30 mouse cellular contexts compared by ENCODE assay signal in genomic region chr2:146443291-146443875, GRCm38 (mm10).
DNase-seq lines count a peak whose midpoint lies in the region; ATAC-seq and TF ChIP-seq lines count a peak whose summit lies in the region.
"Had no signal": no experiment of that assay in that cellular context is flagged by ENCODE, and none has a peak within 500 bp of the region (broad histone marks: within the 10 kb centered on the region; RNA-seq: fewer than 3 reads in every experiment).

No protein-coding gene starts in this region.

- no peak overlapping the region for H3K27ac ChIP-seq in intestine, embryonic 16.5 days (ENCODE audit: low read length)
- no peak overlapping the region for H3K27ac ChIP-seq in intestine, embryonic 15.5 days
- H3K27ac ChIP-seq in lung, embryonic 15.5 days, result no peak overlapping the region
- H3K27ac ChIP-seq in liver, embryonic 16.5 days (ENCODE audit: low read length), result no peak overlapping the region
- H3K27ac ChIP-seq: embryonic facial prominence, embryonic 15.5 days; forebrain, embryonic 13.5 days; hindbrain, embryonic 10.5 days; hindbrain, postnatal 0 days; left cerebral cortex, adult 2 months; limb, embryonic 13.5 days; macrophage; midbrain, embryonic 13.5 days; neural tube, embryonic 13.5 days had no signal

- 88% methylated on average over 9 of the region's 9 CpGs for WGBS in intestine, embryonic 16.5 days
- WGBS in intestine, embryonic 15.5 days, result 92% methylated on average over 9 of the region's 9 CpGs
- WGBS in lung, embryonic 15.5 days, result 81% methylated on average over 9 of the region's 9 CpGs
- 65% methylated on average over 9 of the region's 9 CpGs for WGBS in lung, adult 2 months
- WGBS in liver, embryonic 16.5 days (ENCODE audit: insufficient replicate concordance), result 73% methylated on average over 9 of the region's 9 CpGs

- intact Hi-C loops in heart, postnatal 14 days (cut with DNase I), result no loop called here

- no peaks in the 10 kb centered on the region for H3K4me1 ChIP-seq in intestine, embryonic 16.5 days (ENCODE audit: control insufficient read depth, insufficient read depth, low read length)
- H3K4me1 ChIP-seq in intestine, embryonic 15.5 days (replicated peaks), result no peaks in the 10 kb centered on the region
- no peaks in the 10 kb centered on the region for H3K4me1 ChIP-seq in lung, embryonic 15.5 days
- H3K4me1 ChIP-seq in lung, adult 2 months (ENCODE audit: control insufficient read depth, insufficient read depth, low read length), result no peaks in the 10 kb centered on the region
- H3K4me1 ChIP-seq in liver, embryonic 16.5 days (ENCODE audit: control insufficient read depth, low read depth, low read length), result no peaks in the 10 kb centered on the region
- H3K4me1 ChIP-seq: embryonic facial prominence, embryonic 15.5 days; forebrain, embryonic 13.5 days; hindbrain, embryonic 10.5 days; limb, embryonic 13.5 days; midbrain, embryonic 13.5 days; neural tube, embryonic 13.5 days had no signal

- no peaks in the 10 kb centered on the region for H3K36me3 ChIP-seq in intestine, embryonic 16.5 days (ENCODE audit: control insufficient read depth, insufficient read depth, low read length)
- no peaks in the 10 kb centered on the region for H3K36me3 ChIP-seq in intestine, embryonic 15.5 days
- no peaks in the 10 kb centered on the region for H3K36me3 ChIP-seq in lung, embryonic 15.5 days
- H3K36me3 ChIP-seq in liver, embryonic 16.5 days (ENCODE audit: control insufficient read depth, insufficient read depth), result no peaks in the 10 kb centered on the region
- H3K36me3 ChIP-seq: embryonic facial prominence, embryonic 15.5 days had no signal

- no peak for TF ChIP-seq CTCF in lung, adult 2 months (IDR thresholded peaks at IDR 0.05; ENCODE audit: insufficient read depth, low read length)

- 0 out of 2 replicates have a peak, but pooled peaks have one; percentile 21 for ATAC-seq in intestine, embryonic 16.5 days
- ATAC-seq in intestine, embryonic 15.5 days, result no peak
- ATAC-seq in lung, embryonic 15.5 days (ENCODE audit: borderline replicate concordance, extremely low read depth, low FRiP score, low TSS enrichment), result peak; percentile 42; the same call in 1 of the 2 replicates
- ATAC-seq in liver, embryonic 16.5 days (ENCODE audit: low read depth), result peak; percentile 80
- ATAC-seq: activated CD4-positive, CD25-positive, alpha-beta regulatory T cell, adult 4 months; forebrain, embryonic 13.5 days; hindbrain, postnatal 0 days; midbrain, embryonic 13.5 days had no signal

- H3K4me2 ChIP-seq in intestine, embryonic 16.5 days (ENCODE audit: low read depth, low read length), result no peak overlapping the region
- no peak overlapping the region for H3K4me2 ChIP-seq in intestine, embryonic 15.5 days (replicated peaks)
- H3K4me2 ChIP-seq in lung, embryonic 15.5 days, result no peak overlapping the region
- no peak overlapping the region for H3K4me2 ChIP-seq in liver, embryonic 16.5 days (ENCODE audit: low read depth, low read length)
- H3K4me2 ChIP-seq: embryonic facial prominence, embryonic 15.5 days; forebrain, embryonic 13.5 days; heart, embryonic 12.5 days; limb, embryonic 13.5 days; midbrain, embryonic 13.5 days; neural tube, embryonic 13.5 days had no signal

- TF ChIP-seq POLR2A in lung, adult 2 months (IDR thresholded peaks at IDR 0.05; ENCODE audit: borderline replicate concordance, extremely low read depth, low read depth, low read length), result no peak

- no peaks in the 10 kb centered on the region for H3K27me3 ChIP-seq in intestine, embryonic 16.5 days (replicated peaks; ENCODE audit: control insufficient read depth, insufficient read depth, low read length)
- no peaks in the 10 kb centered on the region for H3K27me3 ChIP-seq in intestine, embryonic 15.5 days (replicated peaks)
- H3K27me3 ChIP-seq in lung, embryonic 15.5 days, result no peaks in the 10 kb centered on the region
- no peaks in the 10 kb centered on the region for H3K27me3 ChIP-seq in liver, embryonic 16.5 days (ENCODE audit: control insufficient read depth, insufficient read depth, low read depth, low read length)
- H3K27me3 ChIP-seq: CH12.LX; embryonic facial prominence, embryonic 15.5 days; forebrain, embryonic 13.5 days; heart, embryonic 12.5 days; limb, embryonic 13.5 days; midbrain, embryonic 13.5 days; neural tube, embryonic 13.5 days had no signal

- no peak for DNase-seq in lung, adult 2 months
- DNase-seq in lung, postnatal 4 days, result peak; percentile 16 to 37
- no peak for DNase-seq in heart, postnatal 14 days
- DNase-seq in spleen, adult 12 weeks (ENCODE audit: low spot score), result no peak
- DNase-seq: adrenal gland, adult 2 months; adrenal gland, postnatal 36 days; B cell, adult 2 months; cerebellum, adult 18-20 months; cerebellum, postnatal 10 days; gastrocnemius, postnatal 14 days; kidney, adult 11 months; kidney, postnatal 14 days; right cerebral cortex, postnatal 4 days; thymus, postnatal 4 days had no signal

- no peaks in the 10 kb centered on the region for H3K9me3 ChIP-seq in intestine, embryonic 16.5 days (ENCODE audit: control insufficient read depth, low read length)
- no peaks in the 10 kb centered on the region for H3K9me3 ChIP-seq in intestine, embryonic 15.5 days
- no peaks in the 10 kb centered on the region for H3K9me3 ChIP-seq in lung, embryonic 15.5 days
- H3K9me3 ChIP-seq in liver, embryonic 16.5 days (replicated peaks; ENCODE audit: control insufficient read depth, low read length), result no peaks in the 10 kb centered on the region
- H3K9me3 ChIP-seq: embryonic facial prominence, embryonic 15.5 days; forebrain, embryonic 13.5 days; heart, embryonic 12.5 days; hindbrain, embryonic 10.5 days; limb, embryonic 13.5 days; midbrain, embryonic 13.5 days; neural tube, embryonic 13.5 days had no signal

- H3K4me3 ChIP-seq in intestine, embryonic 16.5 days (ENCODE audit: low read length), result no peak overlapping the region
- no peak overlapping the region for H3K4me3 ChIP-seq in intestine, embryonic 15.5 days (replicated peaks)
- H3K4me3 ChIP-seq in lung, embryonic 15.5 days, result no peak overlapping the region
- no peak overlapping the region for H3K4me3 ChIP-seq in lung, adult 2 months (replicated peaks; ENCODE audit: extremely low read depth, low read depth, low read length)
- H3K4me3 ChIP-seq in liver, embryonic 16.5 days (ENCODE audit: low read depth, low read length), result no peak overlapping the region
- H3K4me3 ChIP-seq: embryonic facial prominence, embryonic 15.5 days; forebrain, embryonic 13.5 days; heart, embryonic 12.5 days; hindbrain, embryonic 10.5 days; left cerebral cortex, adult 2 months; limb, embryonic 13.5 days; midbrain, embryonic 13.5 days; neural tube, embryonic 13.5 days had no signal

- no peak overlapping the region for H3K9ac ChIP-seq in intestine, embryonic 16.5 days (ENCODE audit: low read depth, low read length)
- no peak overlapping the region for H3K9ac ChIP-seq in intestine, embryonic 15.5 days
- no peak overlapping the region for H3K9ac ChIP-seq in lung, embryonic 15.5 days
- no peak overlapping the region for H3K9ac ChIP-seq in liver, embryonic 16.5 days (ENCODE audit: low read depth, low read length)
- H3K9ac ChIP-seq: embryonic facial prominence, embryonic 15.5 days; forebrain, embryonic 13.5 days; heart, embryonic 12.5 days; limb, embryonic 13.5 days; midbrain, embryonic 13.5 days; neural tube, embryonic 13.5 days had no signal

Comparison
In these comparisons a context has a peak if more than half of its experiments do, and no peak if none do; other contexts are left out.
1. DNase-seq: peak in lung, postnatal 4 days (2 of 2); none in lung, adult 2 months (single experiment), heart, postnatal 14 days (0 of 2) and spleen, adult 12 weeks (single experiment).